Mouse (Mus musculus) cerebellum, adult 2 months (tissue): ENCODE measurements at regions not wholly inside any gene's neighbourhood (a gene's known extent, or its start where the extent isn't known, plus 50 kb on each side); places are given as distances from the start of the nearest gene placed in this dataset.

ENCODE experiments used
- CTCF ChIP-seq: fragments of 200-500 bp; IDR thresholded peaks from 2 replicates; pipeline ENCODE4 v1.5.1; 2011; ENCODE audit warnings: low read depth, mild to moderate bottlenecking, control low read depth, low read length, moderate library complexity, borderline replicate concordance; ENCODE audit not compliant: insufficient read depth
- POLR2A ChIP-seq: fragments of 200-500 bp; IDR thresholded peaks from 2 replicates; pipeline ENCODE4 v1.6.1; 2011; ENCODE audit warnings: low read length, control low read depth, borderline replicate concordance; ENCODE audit not compliant: insufficient read depth

DNA sequence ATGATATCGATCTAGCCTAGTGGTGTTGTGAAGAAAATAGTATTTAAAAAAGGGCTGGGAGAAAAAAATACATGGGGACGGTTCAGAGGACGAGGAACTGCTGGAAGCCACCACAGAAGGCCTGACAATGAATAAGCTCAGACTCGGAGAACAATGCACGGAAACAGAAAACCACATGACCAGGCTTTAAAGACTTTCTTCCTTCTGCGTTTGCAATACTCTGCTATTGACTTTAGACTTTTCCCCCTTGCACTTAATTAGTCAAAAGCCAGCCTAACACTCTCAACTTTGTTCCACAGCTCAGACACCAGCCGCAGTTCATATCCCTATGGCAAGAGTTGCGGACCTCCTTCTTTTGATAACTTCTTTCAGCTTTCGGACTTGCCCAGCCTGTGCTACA, 154.0 kb downstream of the Hibadh start:
- TF ChIP-seq CTCF (no peak), POLR2A (no peak)
